Mouse (Mus musculus): ENCODE data around the gene Gm11009.
"Not testable (repeated sequence)": the region's sequence is repeated elsewhere in the genome, so short reads cannot be mapped to it uniquely, and the experiment has no call there.

Gene Gm11009

DNA sequence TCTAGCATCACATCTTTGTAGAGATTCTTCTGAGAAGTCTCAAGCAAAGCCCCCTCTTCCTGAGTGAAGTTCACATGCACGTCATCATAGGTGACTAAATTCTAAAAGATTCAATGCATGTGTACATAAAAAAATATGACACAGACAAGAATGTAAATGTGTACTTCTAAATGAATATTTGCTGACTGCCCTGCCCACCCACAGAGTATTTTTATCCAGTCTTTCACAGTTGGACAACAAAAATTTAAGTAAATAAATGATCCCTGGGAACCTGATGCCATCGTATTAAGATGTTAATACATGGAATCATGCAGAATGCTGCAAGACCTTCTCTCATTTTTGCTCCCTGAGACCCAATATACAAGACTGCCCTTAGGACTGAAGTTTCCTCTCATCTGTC, at the start of gene Gm11009:
TSS of gene Gm11009 (minus strand) at position 101 of the 400 bp plus-strand sequence.
- not testable (repeated sequence) for DNase-seq (ENCODE audit: low spot score in 2 of 2)
